Mouse (Mus musculus) heart, postnatal 10 days (tissue): ENCODE data around the gene Pcmt1. TPM values are rescaled to one million over a fixed set of nuclear protein-coding genes. Genes with fewer than 3 reads are reported as not detected.
A peak's percentile ranks its signal among the peaks of the same experiment; 100 is the strongest.

Experiments used
- DNase-seq, 2 experiments: peaks; one replicate each; pipeline ENCODE4 v3.0.0; 2021
- intact Hi-C: fragments of 180-260 bp; cut with DNase I; formaldehyde crosslinking; loops from one replicate; pipeline ENCODE4 v1.15.1; 2025
- total RNA-seq, 2 experiments: library from RNA; stranded (reverse); gene quantifications; 2 replicates each; pipeline ENCODE4 v1.2.3; 2021

The Pcmt1 gene
- total RNA-seq, 2 experiments from 2014 or later, result 105 to 107 TPM

GRCm38 (mm10) chr10:7590792-7591191 is 90.1 kb downstream of the Pcmt1 start:
- intact Hi-C loops, result no loop called here
- no peak for DNase-seq

- intact Hi-C loops, result no loop called here
- DNase-seq, result no peak
These were observed 90.7 kb downstream of the Pcmt1 start for GRCm38 (mm10) chr10:7590234-7590689.

GRCm38 (mm10) chr10:7589592-7590233 is 91.2 kb downstream of the Pcmt1 start, which contains the start of gene Lrp11:
Lrp11 (plus strand) TSS chr10:7589800.
- peak; percentile 95 for DNase-seq
- intact Hi-C loops, result no loop called here

- no peak for DNase-seq
- intact Hi-C loops, result no loop called here
These were observed 94.2 kb downstream of the Pcmt1 start for GRCm38 (mm10) chr10:7586771-7587170.

GRCm38 (mm10) chr10:7582891-7583557 is 97.9 kb downstream of the Pcmt1 start:
- DNase-seq, result no peak
- intact Hi-C loops, result no loop called here

GRCm38 (mm10) chr10:7582157-7582890 is 98.6 kb downstream of the Pcmt1 start:
- intact Hi-C loops, result no loop called here
- DNase-seq, result no peak

- intact Hi-C loops, result no loop called here
- no peak for DNase-seq
These were observed 99.5 kb downstream of the Pcmt1 start for GRCm38 (mm10) chr10:7581401-7581800.

Other genes starting within 250 kb of the Pcmt1 start
- gene Ulbp1, start 207.5 kb downstream of the Pcmt1 start, total RNA-seq, result 10 to 100 TPM; 23.1 to 24.1 TPM
- gene Lrp11, start 91.3 kb downstream of the Pcmt1 start, total RNA-seq, result 1 to 10 TPM; 2.2 to 2.4 TPM
- 10 to 100 TPM in 1 of 2 experiments, 1 to 10 TPM in 1; 5.9 to 10.7 TPM for gene Nup43, start 13.6 kb downstream of the Pcmt1 start, total RNA-seq
- 10 to 100 TPM; 20.2 to 22.3 TPM for gene Lats1, start 78 bp upstream of the Pcmt1 start, total RNA-seq
- gene Katna1, start 44.9 kb upstream of the Pcmt1 start, total RNA-seq, result 10 to 100 TPM; 11.9 to 16.9 TPM
- 10 to 100 TPM; 76.1 to 83.5 TPM for gene Ginm1, start 111.7 kb upstream of the Pcmt1 start, total RNA-seq
- gene Ppil4, start 111.8 kb upstream of the Pcmt1 start, total RNA-seq, result 10 to 100 TPM; 19.4 to 21.2 TPM
- gene Zc3h12d, start 151.3 kb upstream of the Pcmt1 start, total RNA-seq, result under 1 TPM; 0.17 to 0.25 TPM